In the genomic region with DNA sequence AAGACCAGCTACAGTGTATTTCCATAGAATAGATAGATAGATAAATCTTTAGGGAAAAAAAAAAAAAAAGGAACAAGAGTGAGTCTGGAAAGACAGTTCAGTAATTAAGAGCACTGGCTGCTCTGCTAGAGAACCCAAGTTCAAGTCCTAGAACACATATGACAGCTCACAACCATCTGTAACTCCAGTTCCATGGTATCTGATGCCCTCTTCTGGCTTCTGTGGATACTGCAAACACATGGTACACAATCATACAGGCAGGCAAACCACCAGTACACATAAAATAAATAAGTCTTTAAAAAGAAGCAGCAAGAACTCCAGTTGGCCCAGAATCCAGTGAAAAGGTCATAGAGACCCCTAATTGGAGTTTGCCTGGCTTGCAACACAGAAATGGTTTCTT, we compare ENCODE assay signal across 15 mouse cellular contexts. TPM values are rescaled to one million over a fixed set of nuclear protein-coding genes. Genes with fewer than 3 reads are reported as not detected.
DNase-seq lines count a peak whose midpoint lies in the region; ATAC-seq and TF ChIP-seq lines count a peak whose summit lies in the region.
"Had no signal": no experiment of that assay in that cellular context is flagged by ENCODE, and none has a peak within 500 bp of the region (broad histone marks: within the 10 kb centered on the region; RNA-seq: fewer than 3 reads in every experiment).

No protein-coding gene starts in this region.

- no peak for DNase-seq in heart, adult 2 months
- no peak for DNase-seq in heart, postnatal 25 days (ENCODE audit: low spot score)
- no peak for DNase-seq in liver, embryonic 14.5 days (ENCODE audit: low read depth in 3 of 3, low spot score in 3 of 3)
- no peak for DNase-seq in liver
- peak; percentile 35 for DNase-seq in 416B (ENCODE audit: low read depth)
- DNase-seq in ES-E14 (ENCODE audit: low read depth, low spot score), result no peak
- DNase-seq in adrenal gland, postnatal 14 days, result no peak
- no peak for DNase-seq in layer of hippocampus, adult 8-10 months (ENCODE audit: low spot score in 2 of 2)
- DNase-seq: cerebellum, postnatal 10 days; gastrocnemius, postnatal 14 days; heart, postnatal 14 days; lung, adult 2 months had no signal

- TF ChIP-seq POLR2A in heart, adult 2 months (IDR thresholded peaks at IDR 0.05; ENCODE audit: insufficient read depth, low read depth, low read length), result no peak

- no peak for TF ChIP-seq EP300 in heart, adult 2 months (IDR thresholded peaks at IDR 0.05; ENCODE audit: insufficient read depth, low read depth, low read length)
- TF ChIP-seq EP300 in liver, embryonic 14.5 days (IDR thresholded peaks at IDR 0.05; ENCODE audit: low read depth), result no peak

- no peak overlapping the region for H3K27ac ChIP-seq in heart, adult 2 months
- no peak overlapping the region for H3K27ac ChIP-seq in liver, embryonic 14.5 days
- no peak overlapping the region for H3K27ac ChIP-seq in ES-E14 (ENCODE audit: insufficient read depth, low read depth, low read length, poor library complexity, severe bottlenecking)
- H3K27ac ChIP-seq: limb, embryonic 13.5 days; midbrain, embryonic 13.5 days had no signal

- H3K9me3 ChIP-seq in liver, embryonic 14.5 days (ENCODE audit: control insufficient read depth, low read length), result no peaks in the 10 kb centered on the region
- H3K9me3 ChIP-seq in ES-E14 (ENCODE audit: control insufficient read depth, insufficient read depth, low read depth, low read length), result no peaks in the 10 kb centered on the region
- H3K9me3 ChIP-seq: limb, embryonic 13.5 days; midbrain, embryonic 13.5 days had no signal

- H3K79me2 ChIP-seq in heart, adult 2 months (replicated peaks; ENCODE audit: control insufficient read depth, insufficient read depth, low read length), result no peaks in the 10 kb centered on the region

- no peaks in the 10 kb centered on the region for H3K27me3 ChIP-seq in heart, adult 2 months (ENCODE audit: control insufficient read depth, insufficient read depth, low read length)
- H3K27me3 ChIP-seq in liver, embryonic 14.5 days (ENCODE audit: control insufficient read depth, insufficient read depth, low read length), result peaks cover 4% of the 10 kb centered on the region
- H3K27me3 ChIP-seq: limb, embryonic 13.5 days; midbrain, embryonic 13.5 days had no signal

- no peak for ATAC-seq in liver, embryonic 14.5 days (ENCODE audit: insufficient read depth)
- ATAC-seq: inflammation-experienced regulatory T-cells, adult 6 months; midbrain, embryonic 13.5 days had no signal

- H3K4me1 ChIP-seq in heart, adult 2 months (ENCODE audit: control insufficient read depth, insufficient read depth, low read length), result no peaks in the 10 kb centered on the region
- H3K4me1 ChIP-seq in liver, embryonic 14.5 days (replicated peaks; ENCODE audit: control insufficient read depth in 2 of 2, insufficient read depth in 2 of 2, low read length in 1 of 2), result no peaks in the 10 kb centered on the region
- H3K4me1 ChIP-seq in ES-E14 (ENCODE audit: control insufficient read depth in 2 of 2, insufficient read depth in 2 of 2, low read length in 2 of 2, poor library complexity in 1 of 2), result no peaks in the 10 kb centered on the region
- H3K4me1 ChIP-seq: midbrain, embryonic 13.5 days had no signal

- H3K4me3 ChIP-seq in heart, adult 2 months, result no peak overlapping the region
- H3K4me3 ChIP-seq in liver, embryonic 14.5 days (ENCODE audit: insufficient read depth in 1 of 2, low read depth in 2 of 2, low read length in 2 of 2), result no peak overlapping the region
- H3K4me3 ChIP-seq in ES-E14 (ENCODE audit: insufficient read depth in 1 of 2, low read depth in 1 of 2, low read length in 2 of 2, poor library complexity in 1 of 2, severe bottlenecking in 1 of 2), result no peak overlapping the region
- H3K4me3 ChIP-seq: limb, embryonic 13.5 days; midbrain, embryonic 13.5 days had no signal

- no peaks in the 10 kb centered on the region for H3K36me3 ChIP-seq in heart, adult 2 months (ENCODE audit: control insufficient read depth, insufficient read depth, low read length)
- no peaks in the 10 kb centered on the region for H3K36me3 ChIP-seq in liver, embryonic 14.5 days (replicated peaks; ENCODE audit: control insufficient read depth, insufficient read depth, low read depth)
- no peaks in the 10 kb centered on the region for H3K36me3 ChIP-seq in ES-E14 (ENCODE audit: control insufficient read depth, insufficient read depth, low read length, poor library complexity, severe bottlenecking)
- H3K36me3 ChIP-seq: limb, embryonic 13.5 days; midbrain, embryonic 13.5 days had no signal

- intact Hi-C loops in heart, adult 2 months (cut with DNase I), result no loop called here
- intact Hi-C loops in heart, postnatal 25 days (cut with DNase I), result no loop called here

- TF ChIP-seq CTCF in heart, adult 2 months (IDR thresholded peaks at IDR 0.05), result peak; percentile 40
- peak; percentile 3; the same call in 1 of the 2 replicates for TF ChIP-seq CTCF in liver, embryonic 14.5 days (IDR thresholded peaks at IDR 0.05; ENCODE audit: low read depth)

- no peak overlapping the region for H3K4me2 ChIP-seq in liver, embryonic 14.5 days (ENCODE audit: low read depth)
- H3K4me2 ChIP-seq: limb, embryonic 13.5 days; midbrain, embryonic 13.5 days had no signal

- in situ Hi-C loops in ES-E14 (cut with MboI; ENCODE audit: low sequenced_read_pairs in 2 of 2, unreplicated experiment in 2 of 2), result loop anchor here in 1 of 2 experiments (25.0 kb wide), 1 partner anchor 677 kb away; no protein-coding TSS in a partner anchor

- H3K9ac ChIP-seq in heart, adult 2 months (ENCODE audit: low read depth, low read length), result no peak overlapping the region
- no peak overlapping the region for H3K9ac ChIP-seq in liver, embryonic 14.5 days (replicated peaks)
- H3K9ac ChIP-seq in ES-E14 (ENCODE audit: insufficient read depth, low read depth, low read length, poor library complexity, severe bottlenecking), result no peak overlapping the region
- H3K9ac ChIP-seq: limb, embryonic 13.5 days; midbrain, embryonic 13.5 days had no signal

TF ChIP-seq in ES-E14, 5 proteins besides CTCF, POLR2A, EP300 and RAD21:
- TF ChIP-seq CHD2 (IDR thresholded peaks at IDR 0.05; ENCODE audit: low read depth, low read length), result no peak
- peak; percentile 71 for TF ChIP-seq ZC3H11A (IDR thresholded peaks at IDR 0.05; ENCODE audit: borderline replicate concordance, low read depth, low read length)

RNA-seq across cellular contexts. Expression of a gene that starts 7.4 kb away (rescaled TPM):
- 1 to 10 TPM; 1.1 to 1.2 TPM for total RNA-seq in heart, adult 2 months (2021)
- 0.29 and 0.38 TPM in 2 replicates for polyA plus RNA-seq in heart, adult 2 months (2012; rRNA removed)
- 1 to 10 TPM; 1.4 TPM for total RNA-seq in heart, postnatal 25 days (2021)
- 0.21 and 0.24 TPM in 2 replicates for polyA plus RNA-seq in liver, embryonic 14.5 days (2012; rRNA removed)
- polyA plus RNA-seq in liver, embryonic 14.5 days (2014; fragmentation: Nextera tagmentation; extraction: Ambion mirVana), result 0.24 and 0.36 TPM in 2 replicates
- 1.1 and 3.0 TPM in 2 replicates for total RNA-seq in ES-E14 (2012; rRNA removed)
- 19.0 and 20.6 TPM in 2 replicates for total RNA-seq in adrenal gland, postnatal 14 days (2021)
- 100 to 1,000 TPM in 1 of 4 experiments, 10 to 100 TPM in 3; 90.7 to 106 (median 96.3) TPM for total RNA-seq in layer of hippocampus, adult 8-10 months (2022)
